Mouse (Mus musculus) cerebellum, adult 8-10 months (tissue): ENCODE measurements around the gene Gm49601.

Experiments
- DNase-seq: peaks from one replicate; pipeline ENCODE4 v3.0.0; 2022

Gene Gm49601

DNA sequence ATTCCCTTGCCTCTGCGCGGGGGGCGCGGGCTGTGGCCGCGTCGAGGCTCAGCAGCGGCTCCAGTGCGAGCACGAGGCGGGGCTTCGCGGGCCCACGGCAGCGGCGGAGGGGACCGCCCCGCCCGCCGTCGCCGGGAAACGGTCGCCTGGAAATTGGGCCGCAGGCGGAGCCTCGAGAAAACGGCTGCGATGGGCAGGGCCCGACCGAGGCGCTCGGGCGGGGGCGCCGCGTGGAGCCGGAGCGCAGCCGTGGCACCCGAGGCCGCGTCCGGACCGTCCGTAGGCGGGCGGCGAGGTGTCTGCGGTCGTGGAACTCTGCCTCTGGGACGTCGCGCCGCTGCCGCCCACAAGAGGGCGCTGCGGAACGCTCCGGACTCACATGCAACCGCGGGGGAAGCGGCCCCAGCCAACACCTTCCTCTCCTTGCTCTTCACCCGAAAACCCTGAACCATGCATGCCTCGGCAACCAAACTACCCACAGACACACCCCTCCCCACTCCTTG lies at the start of gene Gm49601:
Gene Gm49601 (minus strand): TSS at position 52 of the 503 bp plus-strand sequence.
- peak; percentile 90 for DNase-seq

DNA sequence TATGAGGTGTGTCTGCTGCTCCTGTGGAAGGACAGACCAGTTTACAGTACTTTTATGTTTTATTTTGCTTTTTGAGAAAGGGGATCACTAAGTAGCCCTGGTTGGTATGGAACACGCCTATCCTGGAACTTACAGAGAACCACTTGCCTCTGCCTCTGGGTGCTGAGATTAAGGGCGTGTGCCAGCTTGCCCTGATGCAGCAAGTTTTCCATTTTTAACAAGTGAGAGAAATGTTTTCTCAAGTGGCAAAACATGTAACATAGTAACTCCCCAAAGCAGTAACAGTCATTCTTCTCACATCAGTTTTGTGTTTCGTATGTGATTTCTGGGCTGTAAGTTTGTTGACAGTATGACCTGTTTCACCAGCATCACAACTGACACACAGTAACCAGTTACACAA lies 46.8 kb upstream of the Gm49601 start:
- no peak for DNase-seq

DNA sequence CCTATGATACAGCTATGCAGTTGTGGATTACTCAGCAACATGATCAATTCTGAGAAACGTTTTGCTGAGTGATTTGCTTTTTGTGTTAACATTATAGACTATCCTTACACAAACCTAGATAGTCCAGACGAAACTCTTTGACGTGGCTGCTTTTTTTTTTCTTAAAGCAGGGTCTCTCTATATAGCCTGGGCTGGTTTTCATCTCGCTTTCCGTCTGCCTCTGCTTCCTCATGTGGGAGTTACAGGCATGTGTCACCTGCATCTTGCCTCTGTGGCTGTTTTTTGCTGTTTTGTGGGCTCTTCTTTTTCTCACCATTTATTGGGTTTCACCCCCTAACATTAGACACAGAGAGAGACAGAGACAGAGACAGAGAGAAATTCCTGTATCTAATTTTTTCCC lies 45.8 kb upstream of the Gm49601 start:
- DNase-seq, result no peak

DNA sequence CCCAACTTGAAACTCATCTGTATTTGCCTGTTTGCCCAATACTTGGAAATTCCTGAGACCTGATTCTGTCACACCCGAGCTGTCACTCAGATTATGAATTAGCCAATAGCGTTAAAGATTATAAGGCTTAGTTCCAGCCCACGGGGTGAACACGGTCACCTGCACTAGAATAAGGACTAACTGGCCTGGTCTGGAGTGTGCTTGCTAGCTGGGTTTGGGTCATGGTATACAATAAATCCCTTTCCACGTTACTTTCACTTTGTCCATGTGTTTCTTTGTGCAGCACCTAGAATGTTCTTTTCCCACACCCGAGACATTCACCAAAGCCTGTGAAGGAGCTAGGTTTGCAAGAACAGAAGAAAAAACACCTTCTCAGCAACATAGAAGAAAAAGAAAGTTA lies 43.7 kb upstream of the Gm49601 start:
- no peak for DNase-seq

DNA sequence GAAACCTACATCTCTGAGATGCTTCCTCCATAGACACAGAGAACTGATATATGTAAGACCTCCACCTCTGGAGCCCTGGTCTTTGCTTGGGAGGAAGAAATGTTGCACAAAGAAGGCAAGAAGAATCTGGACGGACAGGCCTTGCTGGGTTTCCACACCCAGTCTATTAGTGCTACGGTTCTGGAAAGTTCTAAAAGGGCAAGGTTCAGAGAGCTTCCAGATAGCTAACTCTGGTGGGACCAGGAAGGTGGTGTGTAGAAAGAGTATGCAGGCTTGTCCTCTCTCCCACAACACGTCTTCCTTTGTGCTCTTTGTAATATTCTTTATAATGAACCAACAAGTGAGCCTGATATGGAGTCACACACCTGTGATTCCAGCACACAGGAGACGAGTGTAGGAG lies 32.4 kb upstream of the Gm49601 start:
- DNase-seq, result no peak

DNA sequence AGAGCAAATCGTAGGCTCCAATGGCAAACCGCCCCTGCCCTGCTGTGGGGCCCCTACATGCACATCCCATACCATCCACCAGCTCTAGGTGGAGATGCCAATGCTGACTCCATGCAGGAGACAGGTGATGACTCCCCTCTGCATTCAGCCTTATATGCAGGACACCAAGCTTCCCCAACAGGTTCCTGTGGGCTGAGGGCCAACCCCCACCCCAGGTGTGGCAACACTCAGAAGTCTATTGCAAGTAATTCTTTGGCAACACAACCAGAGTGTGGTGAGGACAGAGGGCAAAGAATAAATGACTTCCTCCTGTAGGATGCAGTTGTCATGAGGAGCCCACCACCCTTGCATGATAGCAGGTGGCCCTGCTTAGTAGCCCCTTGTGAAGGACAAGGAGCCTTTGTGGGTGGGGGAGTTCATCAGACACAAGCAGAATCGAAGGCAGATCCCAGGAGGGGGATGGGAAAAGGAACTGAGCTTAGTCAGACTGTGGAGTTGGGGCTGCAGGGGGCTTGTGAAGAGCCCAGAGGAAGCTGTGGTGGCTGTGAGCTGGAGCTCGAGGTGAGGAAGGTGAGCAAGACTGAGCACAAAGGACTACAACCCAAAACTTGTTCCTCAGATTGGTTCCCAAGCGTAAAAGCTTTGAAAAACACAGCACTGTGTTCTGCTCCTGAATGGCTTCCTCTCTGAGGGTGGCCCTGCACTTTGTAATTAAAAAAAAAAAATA lies 29.3 kb upstream of the Gm49601 start:
- no peak for DNase-seq

DNA sequence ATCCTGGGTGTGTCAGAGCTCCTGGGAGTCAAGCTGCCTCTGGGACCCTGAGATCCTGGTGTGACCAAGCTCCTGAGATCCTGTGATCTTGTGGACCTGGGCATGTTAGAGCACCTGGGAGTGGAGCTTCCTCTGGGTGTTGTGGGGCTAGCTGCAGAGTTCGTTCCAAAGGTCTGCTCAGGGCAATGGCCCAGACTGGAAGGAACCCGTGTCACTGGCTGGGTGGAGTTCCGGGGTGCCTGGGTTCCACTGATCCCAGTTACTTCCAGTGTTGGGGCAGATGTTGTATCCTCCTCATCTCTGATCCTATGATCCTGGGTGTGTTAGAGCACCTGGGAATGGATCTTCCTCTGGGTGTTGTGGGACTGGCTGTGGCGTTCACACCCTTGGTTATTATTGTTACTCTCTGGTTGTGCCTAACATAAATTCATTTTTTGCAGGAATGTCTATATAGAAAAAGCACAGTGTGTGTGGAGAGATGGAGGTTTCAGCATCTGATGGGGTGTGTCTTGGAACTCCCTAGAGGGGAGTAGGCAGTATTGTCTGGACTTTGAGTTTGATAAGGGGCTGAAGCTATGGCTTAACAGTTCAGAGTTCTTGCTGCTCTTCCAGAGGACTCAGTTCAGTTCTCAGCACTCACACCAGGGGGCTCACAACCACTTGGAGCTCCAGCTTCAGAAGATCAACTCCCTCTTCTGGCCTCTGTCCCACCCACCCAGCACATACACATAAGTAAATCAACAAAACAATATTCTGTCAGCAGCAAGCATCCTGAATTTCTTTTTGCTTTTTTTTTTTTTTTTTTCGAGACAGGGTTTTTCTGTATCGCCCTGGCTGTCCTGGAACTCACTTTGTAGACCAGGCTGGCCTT lies 27.3 kb upstream of the Gm49601 start:
- DNase-seq, result no peak

DNA sequence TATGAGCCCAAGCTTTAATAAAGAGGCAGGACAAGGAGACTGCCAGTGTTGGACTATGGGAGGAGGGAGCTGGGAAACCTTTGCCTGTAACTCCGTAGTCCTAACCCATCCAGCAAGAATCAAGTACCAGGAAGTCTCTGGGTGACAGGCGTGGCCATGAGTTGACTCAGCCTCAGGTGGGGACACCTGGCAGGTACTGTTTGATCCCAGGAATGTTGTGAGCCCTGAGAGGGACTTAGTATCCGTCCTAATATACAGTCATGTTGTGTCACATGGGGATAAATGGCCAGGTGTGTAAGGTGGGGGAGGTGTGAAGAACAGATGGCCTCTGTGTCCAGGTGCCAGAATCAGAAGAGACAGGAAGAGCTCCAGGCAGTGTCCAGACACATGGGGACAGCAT lies 22.9 kb upstream of the Gm49601 start:
- no peak for DNase-seq

DNA sequence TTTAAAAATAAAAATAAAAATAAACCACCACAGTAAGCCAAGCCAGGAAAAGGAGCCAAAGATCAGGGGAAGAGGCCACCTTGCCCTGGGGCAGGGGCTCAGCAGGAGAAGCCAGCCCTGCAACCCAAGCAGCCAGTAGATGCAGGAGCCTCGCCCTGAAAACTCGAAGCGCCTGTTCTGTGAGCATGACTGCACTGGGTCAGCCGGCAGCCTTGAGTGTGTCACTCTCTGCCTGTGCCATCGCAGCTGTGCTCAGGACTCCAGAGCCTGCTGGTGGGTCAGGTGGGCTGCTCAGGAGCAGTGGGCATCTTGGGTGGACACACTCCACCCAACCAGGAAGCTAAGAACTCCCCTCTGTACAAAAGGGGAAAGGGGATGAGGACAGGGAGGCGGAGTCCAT lies 19.1 kb upstream of the Gm49601 start:
- no peak for DNase-seq

DNA sequence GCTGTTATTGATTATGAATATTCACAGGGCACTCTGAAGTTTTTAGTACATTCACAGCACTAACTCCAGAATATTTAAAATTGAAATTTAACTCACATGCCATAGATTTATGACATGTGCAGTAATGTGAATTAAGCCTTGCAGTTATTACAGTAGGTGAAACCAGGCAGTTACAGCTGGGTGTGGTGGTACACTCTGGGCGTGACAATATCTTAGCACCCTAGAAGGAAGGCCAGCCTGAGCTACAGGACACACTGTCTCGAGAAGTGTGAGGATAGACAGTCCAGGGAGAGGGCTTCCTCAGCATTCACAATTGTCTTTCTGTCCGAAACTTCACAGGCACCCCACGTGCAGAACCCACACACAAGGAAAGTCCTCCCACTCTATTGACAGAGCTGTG lies 18.3 kb upstream of the Gm49601 start:
- DNase-seq, result no peak

DNA sequence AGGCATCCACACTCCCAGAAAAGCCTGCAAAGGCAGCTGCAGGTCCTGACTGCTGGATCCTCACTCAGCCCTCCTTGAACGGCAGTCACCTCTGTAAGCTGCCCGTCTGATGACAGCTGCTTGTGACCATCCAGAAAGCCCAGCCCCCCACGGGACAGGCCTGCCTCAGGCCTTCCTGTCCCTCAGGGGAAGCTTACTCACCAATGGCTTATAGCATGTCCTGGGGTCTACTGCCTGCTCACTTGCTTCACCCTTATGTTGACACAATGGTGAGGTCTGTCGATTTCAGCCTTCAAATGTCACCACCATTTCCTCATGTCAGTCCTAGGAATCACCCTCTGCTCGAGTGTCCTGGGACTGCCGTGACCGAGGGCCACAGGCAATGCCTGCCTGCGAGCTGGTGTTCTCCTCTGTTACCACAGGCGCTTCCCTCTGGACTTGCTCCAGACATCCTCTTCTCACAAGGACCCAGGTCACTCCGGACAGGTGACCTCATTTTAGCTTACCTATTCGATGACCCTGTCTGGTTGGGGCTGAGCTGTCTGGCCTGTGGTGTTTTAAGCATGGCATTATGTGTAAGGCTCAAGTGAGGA lies 17.3 kb upstream of the Gm49601 start:
- no peak for DNase-seq

DNA sequence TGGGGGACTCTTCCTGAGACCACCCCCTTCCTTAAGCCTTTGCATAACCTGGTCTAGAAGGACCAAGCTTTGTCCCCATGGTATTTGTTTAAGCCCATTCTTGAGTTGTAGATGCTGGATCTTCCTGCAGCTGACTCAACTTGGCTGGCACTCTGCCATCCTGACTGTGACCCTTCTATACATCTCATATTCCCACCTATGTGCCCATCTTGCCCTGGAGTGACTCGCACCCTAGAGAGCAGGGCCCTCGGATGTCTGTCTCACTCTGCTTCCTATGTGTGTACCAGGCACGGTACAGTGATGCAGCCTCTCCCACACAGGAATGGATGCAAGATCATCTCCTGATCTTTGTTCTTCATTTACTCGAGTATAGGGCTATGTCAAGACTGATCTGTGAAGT lies 16.7 kb upstream of the Gm49601 start:
- DNase-seq, result no peak

DNA sequence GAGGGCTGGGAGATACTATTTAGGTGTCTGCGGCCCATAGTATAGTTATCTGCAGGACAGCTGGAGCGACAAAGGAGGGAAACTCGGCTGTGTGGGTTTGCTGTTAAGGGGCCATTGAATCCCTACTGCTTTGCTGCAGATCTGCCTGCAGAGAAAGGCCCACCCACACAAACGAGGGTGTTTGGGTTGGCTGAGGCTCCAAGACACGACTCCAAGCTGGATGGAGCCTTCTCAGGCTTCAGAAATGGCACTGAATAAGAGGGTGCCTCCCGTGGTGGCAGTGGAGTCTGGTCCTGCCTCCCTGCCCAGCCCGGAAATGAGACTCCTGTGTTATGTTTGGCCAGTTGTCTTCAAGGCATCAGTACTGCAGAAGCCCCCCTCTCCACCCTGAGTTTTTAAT lies 16.1 kb upstream of the Gm49601 start:
- no peak for DNase-seq

DNA sequence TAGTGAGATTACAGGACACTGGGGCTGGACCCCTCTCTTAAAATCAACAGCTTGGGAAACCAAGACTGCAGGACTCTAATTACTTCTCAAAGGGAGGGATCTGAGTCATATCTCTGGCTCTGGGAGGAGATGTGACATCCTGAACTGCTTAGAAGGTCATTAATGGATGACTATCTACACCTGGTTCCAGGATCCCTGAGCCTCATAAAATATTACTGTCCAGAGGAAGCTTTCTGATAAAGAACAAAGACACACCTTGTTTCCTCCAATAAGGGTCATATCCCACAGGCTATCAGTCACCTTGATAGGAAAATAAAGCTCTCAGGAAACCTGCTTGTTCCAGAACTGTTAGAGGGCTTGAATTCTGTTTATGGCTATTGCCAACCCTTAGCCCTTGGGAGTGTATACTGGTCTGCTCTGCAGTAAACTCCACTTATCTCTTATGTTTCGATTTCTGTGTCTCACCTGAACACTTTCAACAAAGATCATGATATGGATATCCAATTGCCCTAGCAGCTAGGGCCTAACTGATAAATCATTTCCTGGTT lies 13.2 kb upstream of the Gm49601 start:
- no peak for DNase-seq

DNA sequence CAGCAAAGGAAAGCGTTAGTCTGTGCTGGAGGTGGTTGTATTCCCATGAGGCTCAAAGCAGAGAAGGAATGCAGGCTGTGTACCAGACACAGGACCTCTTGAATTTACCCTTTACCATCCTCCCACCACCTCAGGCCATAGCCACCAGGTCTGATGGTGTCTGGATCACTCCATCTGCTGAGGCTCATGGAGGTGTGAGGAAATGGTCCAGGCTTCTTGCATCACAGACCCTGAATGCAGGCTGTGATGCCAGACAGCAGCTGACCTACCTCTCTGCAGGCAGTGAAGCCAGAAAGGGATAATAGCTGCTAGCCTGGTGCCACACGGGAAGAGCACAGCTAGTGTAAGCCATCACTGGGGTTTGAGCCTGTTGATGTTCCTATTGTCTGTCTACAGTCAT lies 12.2 kb upstream of the Gm49601 start:
- DNase-seq, result no peak

DNA sequence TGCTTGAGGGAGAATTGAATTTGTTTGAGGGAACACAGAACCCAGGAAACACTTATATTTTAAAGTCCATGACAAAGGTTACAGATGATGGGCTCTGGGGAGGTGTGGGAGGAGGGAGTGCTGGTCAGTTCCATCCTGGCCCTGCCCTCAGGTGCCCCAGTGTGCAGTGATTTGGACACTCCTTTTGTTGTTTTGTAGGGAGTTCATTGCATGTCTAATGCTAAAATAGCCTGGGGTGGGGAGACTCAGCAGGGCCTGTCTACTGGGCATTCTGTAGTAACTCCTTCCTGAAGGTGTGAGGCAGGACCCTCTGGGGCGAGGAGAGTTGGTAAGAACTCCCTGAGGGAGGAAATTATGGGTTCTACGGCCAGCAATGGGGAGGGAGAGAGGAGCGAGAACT lies 10.6 kb upstream of the Gm49601 start:
- DNase-seq, result no peak

DNA sequence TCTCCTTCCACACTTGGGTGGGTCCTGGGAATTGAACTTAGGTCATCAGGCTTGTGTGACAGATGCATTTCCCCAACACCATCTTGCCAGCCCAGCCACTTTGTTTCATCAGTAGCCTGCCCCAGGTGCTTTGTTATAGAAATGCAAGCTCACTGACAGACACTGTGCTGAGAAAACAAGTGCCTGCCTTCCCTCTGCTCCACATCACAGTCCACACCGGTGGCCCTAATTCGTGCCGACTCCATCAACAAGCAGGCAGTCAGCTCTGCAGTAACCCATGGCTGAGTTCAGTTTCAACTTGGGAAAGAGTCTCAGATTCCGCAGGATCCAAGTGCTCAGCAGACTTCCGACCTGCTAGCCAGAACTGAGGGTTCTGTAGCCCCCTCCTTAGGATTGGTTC lies 10.2 kb upstream of the Gm49601 start:
- no peak for DNase-seq

DNA sequence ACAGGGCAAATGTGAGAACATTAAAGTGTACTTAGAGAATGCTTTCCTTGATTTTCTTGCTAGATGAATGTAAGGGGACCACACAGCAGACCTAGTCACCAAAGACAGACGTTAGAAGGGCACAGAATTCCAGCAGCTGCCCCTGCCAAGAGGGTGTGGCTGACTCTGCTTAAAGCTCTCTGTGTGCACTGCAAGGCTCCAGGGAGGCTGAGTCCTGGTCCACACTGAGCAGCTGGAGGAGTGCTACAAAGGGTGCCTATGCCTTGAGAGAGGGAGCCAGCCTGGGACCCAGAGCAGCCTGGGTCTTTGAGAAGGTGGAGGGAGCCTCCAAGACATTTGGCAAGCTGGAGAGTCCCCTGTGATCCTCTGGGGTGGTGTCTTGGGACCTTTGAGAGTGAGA lies 7.1 kb upstream of the Gm49601 start:
- no peak for DNase-seq

DNA sequence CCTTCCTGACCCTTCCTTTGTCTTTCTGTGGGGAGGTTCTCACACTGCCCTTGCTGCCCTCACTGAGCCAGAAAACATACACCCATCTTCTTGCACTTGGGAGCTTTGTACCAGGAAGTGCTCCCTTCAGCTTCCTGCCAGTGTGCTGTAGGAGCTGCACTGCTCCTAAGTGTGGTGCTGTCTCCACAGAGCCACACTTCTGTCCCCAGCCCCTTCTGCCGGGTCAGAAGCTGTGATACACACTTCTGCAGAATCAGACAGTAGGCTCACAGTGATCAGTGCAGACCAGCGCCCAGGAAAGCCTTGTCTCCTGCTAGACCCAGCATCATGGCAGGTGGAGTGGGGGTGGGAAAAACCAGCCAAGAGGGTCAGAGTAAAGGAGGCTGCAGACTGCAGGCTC lies 6.6 kb upstream of the Gm49601 start:
- no peak for DNase-seq

DNA sequence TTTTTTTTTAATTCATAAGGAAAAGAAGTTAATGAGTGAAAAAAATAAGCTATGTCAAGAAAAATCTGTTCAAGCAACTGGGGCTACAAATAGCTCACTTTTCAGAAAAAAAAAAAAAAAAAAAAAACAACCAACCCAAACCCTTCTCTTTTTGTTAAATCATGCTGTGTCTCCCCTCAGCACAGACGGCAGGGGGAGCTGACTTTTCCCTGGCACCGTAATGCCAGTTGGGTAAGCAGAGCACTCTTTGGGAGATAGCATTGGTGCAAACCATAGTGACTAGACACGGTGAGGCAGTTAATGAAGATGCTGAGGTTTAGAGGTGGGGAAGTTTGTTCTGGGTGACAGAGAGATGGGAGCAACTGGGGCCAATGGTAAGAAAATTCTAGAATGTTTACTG lies 5.8 kb upstream of the Gm49601 start:
- DNase-seq, result no peak

DNA sequence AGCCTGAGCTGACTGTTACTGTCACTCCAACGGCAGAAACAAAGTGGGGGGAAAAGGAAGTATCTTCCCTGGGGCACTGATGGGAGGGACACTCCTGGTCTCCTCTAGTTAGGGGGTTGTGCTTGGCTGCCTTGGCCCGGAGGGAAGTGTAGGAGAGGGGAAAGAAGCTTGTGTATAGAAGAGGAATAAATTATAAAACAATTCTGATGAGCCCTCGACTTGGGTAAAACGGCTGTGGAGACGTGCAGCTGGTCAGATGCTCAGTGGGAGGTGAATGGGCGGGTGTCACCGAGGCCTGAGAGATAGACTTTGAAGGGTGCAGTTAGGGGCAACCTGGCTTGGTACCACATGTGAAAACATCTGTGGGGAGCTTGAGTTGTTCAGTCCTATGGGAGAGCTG lies 4.9 kb upstream of the Gm49601 start:
- DNase-seq, result no peak

DNA sequence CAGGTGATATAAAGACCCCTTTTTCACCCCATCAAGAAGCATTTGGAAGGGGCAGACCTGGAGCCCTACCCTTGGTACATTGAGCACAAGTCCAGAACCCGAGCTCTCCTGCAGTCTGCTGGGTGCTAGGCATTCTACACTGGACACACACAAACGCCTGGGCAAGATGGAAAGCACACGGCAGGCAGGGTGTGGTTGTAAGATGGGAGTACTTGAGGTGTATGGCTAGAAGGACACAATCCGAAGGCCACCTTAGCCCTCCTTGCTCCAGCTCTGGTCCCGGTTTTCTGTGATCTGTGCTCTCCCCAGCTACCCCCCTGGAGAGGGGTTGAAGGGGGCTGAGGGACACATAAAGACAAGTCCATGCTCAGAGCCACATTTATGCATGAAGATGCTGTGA lies 4.1 kb upstream of the Gm49601 start:
- DNase-seq, result no peak

DNA sequence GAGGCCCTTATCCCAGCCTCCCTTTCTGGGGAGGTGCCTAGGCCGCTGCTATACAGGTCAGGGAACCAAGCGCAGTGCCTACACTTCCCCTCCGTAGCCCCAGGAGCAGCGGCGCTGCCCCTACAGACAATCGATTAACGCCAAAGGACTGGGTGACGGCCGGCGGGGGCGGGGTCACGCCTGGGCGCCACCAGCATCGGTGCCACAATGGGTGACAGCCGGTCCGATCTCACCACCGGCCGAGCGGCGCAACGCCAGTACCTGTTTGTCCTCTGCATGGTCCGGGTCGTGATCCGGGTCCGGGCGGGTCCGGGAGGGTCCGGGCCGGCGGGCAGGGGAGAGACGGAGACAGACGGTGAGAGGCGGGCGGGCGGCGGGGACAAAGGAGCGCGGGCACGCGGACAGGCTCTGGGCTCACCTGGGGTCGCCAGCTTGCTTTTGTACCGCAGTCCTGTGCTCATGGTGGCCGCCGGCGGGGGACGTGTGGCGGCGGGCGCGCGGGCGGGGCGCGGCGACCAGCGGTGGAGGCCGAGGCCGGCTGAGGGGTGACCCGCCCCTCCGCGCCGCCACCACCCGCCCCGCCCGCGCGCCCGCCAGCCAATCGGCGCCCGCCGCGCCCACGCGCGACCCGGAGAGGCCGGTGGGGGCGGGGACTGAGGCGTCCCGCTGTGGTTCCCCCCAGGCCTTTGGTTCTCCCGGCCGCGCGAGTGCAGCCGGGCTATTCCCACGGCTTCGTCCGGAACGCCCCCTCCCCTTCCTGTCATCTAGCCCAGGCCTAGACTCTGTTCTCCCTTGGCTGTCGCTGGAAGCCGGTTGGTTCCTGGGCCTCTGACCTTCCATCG lies 3.4 kb upstream of the Gm49601 start, which contains the start of gene Sept5:
Gene Sept5 (minus strand): TSS at position 565 of the 842 bp plus-strand sequence.
- peak; percentile 82 for DNase-seq
